In genomic region chr8:84471271-84471995, GRCm38 (mm10) we compare ENCODE assay signal across 10 mouse cellular contexts.
A peak's percentile ranks its signal among the peaks of the same experiment; 100 is the strongest.
DNase-seq lines count a peak whose midpoint lies in the region; ATAC-seq and TF ChIP-seq lines count a peak whose summit lies in the region.
"Had no signal": no experiment of that assay in that cellular context is flagged by ENCODE, and none has a peak within 500 bp of the region (broad histone marks: within the 10 kb centered on the region; RNA-seq: fewer than 3 reads in every experiment).

No protein-coding gene starts in this region.

- H3K9ac ChIP-seq in forebrain, postnatal 0 days, result no peak overlapping the region
- H3K9ac ChIP-seq: embryonic facial prominence, embryonic 13.5 days had no signal

- H3K27me3 ChIP-seq in forebrain, postnatal 0 days (ENCODE audit: insufficient read depth, low read length), result no peaks in the 10 kb centered on the region
- H3K27me3 ChIP-seq: embryonic facial prominence, embryonic 13.5 days had no signal

- H3K27ac ChIP-seq in forebrain, postnatal 0 days (ENCODE audit: low read depth, low read length), result no peak overlapping the region
- H3K27ac ChIP-seq: embryonic facial prominence, embryonic 13.5 days; macrophage had no signal

- H3K4me3 ChIP-seq in forebrain, postnatal 0 days (ENCODE audit: low read depth, low read length), result no peak overlapping the region
- H3K4me3 ChIP-seq: embryonic facial prominence, embryonic 13.5 days had no signal

- TF ChIP-seq CTCF in forebrain, postnatal 0 days (IDR thresholded peaks at IDR 0.05; ENCODE audit: low read depth), result no peak

- peak; percentile 50 for DNase-seq in left cerebral cortex, postnatal 4 days
- DNase-seq in left cerebral cortex, postnatal 25 days (ENCODE audit: low spot score in 2 of 2), result no peak
- DNase-seq in adrenal gland, adult (ENCODE audit: inconsistent age in 2 of 2, low spot score in 1 of 2), result peak; percentile 62 to 86
- DNase-seq in embryo, embryonic 10 days (ENCODE audit: low spot score), result peak; percentile 92
- DNase-seq in kidney, postnatal 25 days, result peak; percentile 47 to 62
- DNase-seq in ovary, adult 18-20 months (ENCODE audit: low spot score), result peak; percentile 28
- DNase-seq in layer of hippocampus, adult 8-10 months (ENCODE audit: low spot score in 2 of 2), result no peak
- no peak for DNase-seq in forebrain, postnatal 0 days

- no peaks in the 10 kb centered on the region for H3K9me3 ChIP-seq in forebrain, postnatal 0 days (ENCODE audit: low read length)
- H3K9me3 ChIP-seq: embryonic facial prominence, embryonic 13.5 days had no signal

- H3K36me3 ChIP-seq in forebrain, postnatal 0 days (ENCODE audit: insufficient read depth), result no peaks in the 10 kb centered on the region
- H3K36me3 ChIP-seq: embryonic facial prominence, embryonic 13.5 days had no signal

- intact Hi-C loops in left cerebral cortex, postnatal 4 days (cut with DNase I), result no loop called here
- intact Hi-C loops in left cerebral cortex, postnatal 25 days (cut with DNase I), result no loop called here

- no peak for ATAC-seq in forebrain, postnatal 0 days

- no peaks in the 10 kb centered on the region for H3K4me1 ChIP-seq in forebrain, postnatal 0 days (ENCODE audit: insufficient read depth)
- H3K4me1 ChIP-seq: embryonic facial prominence, embryonic 13.5 days had no signal

- no peak overlapping the region for H3K4me2 ChIP-seq in forebrain, postnatal 0 days (ENCODE audit: low read depth)
- H3K4me2 ChIP-seq: embryonic facial prominence, embryonic 13.5 days had no signal

- 51% methylated on average over 9 of the region's 9 CpGs for WGBS in forebrain, postnatal 0 days

Comparison
In these comparisons a context has a peak if more than half of its experiments do, and no peak if none do; other contexts are left out.
1. DNase-seq: peak in left cerebral cortex, postnatal 4 days (single experiment), adrenal gland, adult (2 of 2), embryo, embryonic 10 days (single experiment), kidney, postnatal 25 days (2 of 2) and ovary, adult 18-20 months (single experiment); none in left cerebral cortex, postnatal 25 days (0 of 2), layer of hippocampus, adult 8-10 months (0 of 2) and forebrain, postnatal 0 days (single experiment).